Mouse (Mus musculus): ENCODE measurements around the gene Ptges. TPM values are rescaled to one million over a fixed set of nuclear protein-coding genes. Genes with fewer than 3 reads are reported as not detected.
"Not testable (repeated sequence)": the region's sequence is repeated elsewhere in the genome, so short reads cannot be mapped to it uniquely, and the experiment has no call there.

Ptges gene
- polyA plus RNA-seq, 1 experiment from 2014 or later = 1.8 TPM

DNA sequence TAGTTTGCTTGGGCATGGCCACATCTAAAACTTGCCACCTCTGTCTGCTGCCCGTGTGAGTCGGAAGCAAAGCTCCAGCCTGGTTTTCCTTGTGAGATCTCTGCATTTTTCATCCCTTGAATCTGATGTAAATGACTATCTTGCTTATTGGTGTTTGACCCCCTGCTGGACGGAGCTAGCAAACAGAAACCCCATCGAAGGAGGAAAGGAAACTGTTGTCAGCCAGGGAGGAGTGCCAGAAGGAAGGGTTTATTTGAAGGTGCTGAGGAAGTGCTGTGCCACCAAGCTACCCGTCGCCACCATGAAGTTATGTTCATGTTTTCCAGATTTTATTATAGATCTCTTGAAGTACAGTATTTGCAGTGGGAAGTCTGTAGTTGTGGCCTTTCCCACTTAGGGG lies 25.1 kb upstream of the Ptges start:
- no peak overlapping the region for H3K4me3 ChIP-seq (ENCODE audit: low read length)

GRCm38 (mm10) chr2:30952824-30953490 lies 23.3 kb upstream of the Ptges start, which contains the start of gene Tor1b:
TSS of gene Tor1b (plus strand) at chr2:30952959.
- Histone ChIP-seq H3K4me1 (ENCODE audit: control insufficient read depth, insufficient read depth, low read length) (peaks cover 20% of the 10 kb centered on the region), H3K4me3 (ENCODE audit: low read length) (peak within 1 kb of the TSS; percentile 78), H3K9me3 (replicated peaks; ENCODE audit: control insufficient read depth, low read length) (no peaks in the 10 kb centered on the region), H3K9ac (ENCODE audit: low read length) (peak within 1 kb of the TSS; percentile 87), H3K27ac (ENCODE audit: low read length) (peak within 1 kb of the TSS; percentile 85), H3K36me3 (ENCODE audit: control insufficient read depth, insufficient read depth) (peaks cover 22% of the 10 kb centered on the region), H3K27me3 (ENCODE audit: control insufficient read depth, insufficient read depth, low read length) (no peaks in the 10 kb centered on the region), H3K4me2 (ENCODE audit: low read depth, low read length) (peak within 1 kb of the TSS; percentile 83)
- under 1% methylated on average over 60 of the region's 60 CpGs for WGBS
- ATAC-seq (replicated peaks; ENCODE audit: extremely low read depth, insufficient read depth, low FRiP score) = peak; percentile 93

More for the DNA sequence above, 25.1 kb upstream of the Ptges start:
- Histone ChIP-seq H3K4me1 (ENCODE audit: control insufficient read depth, insufficient read depth, low read length) (peaks cover 20% of the 10 kb centered on the region), H3K4me2 (ENCODE audit: low read depth, low read length) (no peak overlapping the region), H3K9me3 (replicated peaks; ENCODE audit: control insufficient read depth, low read length) (no peaks in the 10 kb centered on the region), H3K27ac (ENCODE audit: low read length) (no peak overlapping the region), H3K36me3 (ENCODE audit: control insufficient read depth, insufficient read depth) (peaks cover 40% of the 10 kb centered on the region), H3K9ac (ENCODE audit: low read length) (no peak overlapping the region), H3K27me3 (ENCODE audit: control insufficient read depth, insufficient read depth, low read length) (no peaks in the 10 kb centered on the region)
- no peak for ATAC-seq (replicated peaks; ENCODE audit: extremely low read depth, insufficient read depth, low FRiP score)
- WGBS = 53% methylated on average over 6 of the region's 6 CpGs

DNA sequence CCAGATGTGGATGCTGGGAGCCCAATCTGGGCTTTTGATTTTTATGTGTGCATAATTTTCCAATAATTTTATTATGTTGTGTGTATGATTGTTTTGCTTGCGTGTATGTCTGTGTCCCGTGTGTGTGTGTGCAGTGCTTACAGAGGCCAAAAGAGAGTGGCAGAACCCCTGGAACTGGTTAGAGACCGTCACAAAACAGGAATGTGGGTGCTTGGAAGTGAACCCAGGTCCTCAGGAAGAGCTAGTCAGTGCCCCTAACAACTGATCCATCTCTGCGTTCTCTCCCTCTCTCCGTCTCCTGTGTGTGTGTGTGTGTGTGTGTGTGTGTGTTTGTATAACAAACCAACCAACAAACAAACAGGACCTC lies 22.8 kb upstream of the Ptges start:
- Histone ChIP-seq H3K4me1 (ENCODE audit: control insufficient read depth, insufficient read depth, low read length) (peaks cover 20% of the 10 kb centered on the region), H3K9me3 (replicated peaks; ENCODE audit: control insufficient read depth, low read length) (no peaks in the 10 kb centered on the region), H3K27ac (ENCODE audit: low read length) (peak overlapping the region; percentile 85), H3K9ac (ENCODE audit: low read length) (peak overlapping the region; percentile 87), H3K27me3 (ENCODE audit: control insufficient read depth, insufficient read depth, low read length) (no peaks in the 10 kb centered on the region), H3K36me3 (ENCODE audit: control insufficient read depth, insufficient read depth) (peaks cover 17% of the 10 kb centered on the region), H3K4me2 (ENCODE audit: low read depth, low read length) (peak overlapping the region; percentile 83), H3K4me3 (ENCODE audit: low read length) (peak overlapping the region; percentile 78)
- ATAC-seq (replicated peaks; ENCODE audit: extremely low read depth, insufficient read depth, low FRiP score) = no peak; the same call in 1 of the 2 replicates
- WGBS = 28% methylated on average over 5 of the region's 5 CpGs

- peak overlapping the region; percentile 57 for H3K9ac ChIP-seq (ENCODE audit: low read length)
- H3K27me3 ChIP-seq (ENCODE audit: control insufficient read depth, insufficient read depth, low read length) = no peaks in the 10 kb centered on the region
- peak overlapping the region; percentile 59 for H3K4me2 ChIP-seq (ENCODE audit: low read depth, low read length)
- H3K27ac ChIP-seq (ENCODE audit: low read length) = no peak overlapping the region
- H3K4me1 ChIP-seq (ENCODE audit: control insufficient read depth, insufficient read depth, low read length) = no peaks in the 10 kb centered on the region
- ATAC-seq (replicated peaks; ENCODE audit: extremely low read depth, insufficient read depth, low FRiP score) = no peak; the same call in 1 of the 2 replicates
- H3K9me3 ChIP-seq (replicated peaks; ENCODE audit: control insufficient read depth, low read length) = no peaks in the 10 kb centered on the region
- H3K4me3 ChIP-seq (ENCODE audit: low read length) = peak overlapping the region; percentile 48
- no peaks in the 10 kb centered on the region for H3K36me3 ChIP-seq (ENCODE audit: control insufficient read depth, insufficient read depth)
- 21% methylated on average over 16 of the region's 16 CpGs for WGBS
Measured at GRCm38 (mm10) chr2:30942603-30943011, 12.9 kb upstream of the Ptges start.

DNA sequence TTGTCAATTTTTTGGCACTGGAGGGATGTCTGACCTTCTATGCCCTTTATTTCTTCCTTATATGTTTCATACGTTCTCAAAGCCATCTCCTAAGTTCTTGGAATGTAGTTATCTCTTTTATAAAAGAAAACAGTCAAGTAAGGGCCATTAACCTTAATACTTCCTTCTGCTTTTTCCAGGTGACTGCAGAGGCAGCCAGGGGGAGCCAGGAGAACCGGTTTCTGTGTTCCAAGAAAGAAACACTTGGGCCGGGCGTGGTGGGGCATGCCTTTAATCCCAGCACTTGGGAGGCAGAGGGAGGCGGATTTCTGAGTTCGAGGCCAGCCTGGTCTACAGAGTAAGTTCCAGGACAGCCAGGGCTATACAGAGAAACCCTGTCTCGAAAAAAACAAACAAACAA lies 12.5 kb upstream of the Ptges start:
- not testable (repeated sequence) for H3K4me1 ChIP-seq (ENCODE audit: control insufficient read depth, insufficient read depth, low read length); ATAC-seq (replicated peaks; ENCODE audit: extremely low read depth, insufficient read depth, low FRiP score); H3K27ac ChIP-seq (ENCODE audit: low read length); H3K36me3 ChIP-seq (ENCODE audit: control insufficient read depth, insufficient read depth); H3K27me3 ChIP-seq (ENCODE audit: control insufficient read depth, insufficient read depth, low read length); H3K9me3 ChIP-seq (replicated peaks; ENCODE audit: control insufficient read depth, low read length); H3K4me3 ChIP-seq (ENCODE audit: low read length); H3K9ac ChIP-seq (ENCODE audit: low read length)
- H3K4me2 ChIP-seq (ENCODE audit: low read depth, low read length) = peak overlapping the region; percentile 59; the same call in 1 of the 2 replicates
- WGBS = 39% methylated on average over 7 of the region's 7 CpGs

DNA sequence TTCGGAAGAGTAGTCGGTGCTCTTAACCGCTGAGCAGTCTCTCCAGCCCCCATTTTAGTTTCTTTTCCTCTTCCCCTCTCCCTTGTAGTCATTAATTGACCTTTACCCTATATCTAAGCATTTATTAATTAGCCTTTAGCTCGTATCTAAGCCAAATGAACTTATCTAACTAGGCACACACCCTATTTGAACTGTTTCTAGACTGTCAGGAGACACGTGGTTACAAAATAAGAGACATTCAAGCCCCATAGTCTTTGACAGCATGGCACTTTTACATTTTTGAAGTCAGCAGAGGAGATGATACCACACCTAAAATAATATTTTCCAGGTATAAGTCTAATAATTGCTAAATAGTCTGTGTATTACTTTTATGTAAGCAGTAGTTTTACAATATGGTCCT lies 11.9 kb upstream of the Ptges start:
- Histone ChIP-seq H3K36me3 (ENCODE audit: control insufficient read depth, insufficient read depth) (no peaks in the 10 kb centered on the region), H3K9me3 (replicated peaks; ENCODE audit: control insufficient read depth, low read length) (no peaks in the 10 kb centered on the region), H3K27me3 (ENCODE audit: control insufficient read depth, insufficient read depth, low read length) (no peaks in the 10 kb centered on the region), H3K27ac (ENCODE audit: low read length) (no peak overlapping the region), H3K4me3 (ENCODE audit: low read length) (no peak overlapping the region), H3K4me1 (ENCODE audit: control insufficient read depth, insufficient read depth, low read length) (no peaks in the 10 kb centered on the region), H3K9ac (ENCODE audit: low read length) (no peak overlapping the region), H3K4me2 (ENCODE audit: low read depth, low read length) (no peak overlapping the region)
- 86% methylated on average over 5 of the region's 5 CpGs for WGBS
- no peak for ATAC-seq (replicated peaks; ENCODE audit: extremely low read depth, insufficient read depth, low FRiP score)

- no peak overlapping the region for H3K27ac ChIP-seq (ENCODE audit: low read length)
- ATAC-seq (replicated peaks; ENCODE audit: extremely low read depth, insufficient read depth, low FRiP score) = no peak
- 48% methylated on average over 4 of the region's 4 CpGs for WGBS
- no peak overlapping the region for H3K4me2 ChIP-seq (ENCODE audit: low read depth, low read length)
- H3K9me3 ChIP-seq (replicated peaks; ENCODE audit: control insufficient read depth, low read length) = no peaks in the 10 kb centered on the region
- no peaks in the 10 kb centered on the region for H3K27me3 ChIP-seq (ENCODE audit: control insufficient read depth, insufficient read depth, low read length)
- H3K9ac ChIP-seq (ENCODE audit: low read length) = no peak overlapping the region
- no peaks in the 10 kb centered on the region for H3K36me3 ChIP-seq (ENCODE audit: control insufficient read depth, insufficient read depth)
- no peaks in the 10 kb centered on the region for H3K4me1 ChIP-seq (ENCODE audit: control insufficient read depth, insufficient read depth, low read length)
- no peak overlapping the region for H3K4me3 ChIP-seq (ENCODE audit: low read length)
Measured at GRCm38 (mm10) chr2:30938574-30938991, 8.9 kb upstream of the Ptges start.

DNA sequence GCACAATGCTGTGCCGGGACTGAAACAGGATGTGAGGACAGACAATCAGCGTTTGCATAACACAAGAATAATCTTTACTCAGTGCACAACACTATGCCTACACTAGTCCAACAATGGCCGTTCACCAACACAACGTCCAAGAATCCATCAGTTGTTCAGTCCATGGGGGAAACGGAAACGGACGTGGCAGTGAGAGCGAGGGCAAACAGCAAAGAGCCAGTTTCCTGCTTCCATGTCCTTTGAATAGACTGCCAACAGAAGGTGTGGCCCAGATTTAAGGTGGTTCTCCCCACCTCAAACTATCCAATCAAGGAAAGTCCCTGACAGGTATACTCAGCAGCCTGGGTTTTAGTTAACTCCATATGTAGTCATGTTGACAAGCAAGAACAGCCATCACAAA lies 8.1 kb upstream of the Ptges start:
- 64% methylated on average over 8 of the region's 8 CpGs for WGBS
- no peak for ATAC-seq (replicated peaks; ENCODE audit: extremely low read depth, insufficient read depth, low FRiP score)

GRCm38 (mm10) chr2:30936808-30937207 lies 7.1 kb upstream of the Ptges start:
- no peak overlapping the region for H3K4me3 ChIP-seq (ENCODE audit: low read length)
- no peak overlapping the region for H3K4me2 ChIP-seq (ENCODE audit: low read depth, low read length)
- no peak overlapping the region for H3K27ac ChIP-seq (ENCODE audit: low read length)
- 70% methylated on average over 3 of the region's 3 CpGs for WGBS
- H3K27me3 ChIP-seq (ENCODE audit: control insufficient read depth, insufficient read depth, low read length) = no peaks in the 10 kb centered on the region
- ATAC-seq (replicated peaks; ENCODE audit: extremely low read depth, insufficient read depth, low FRiP score) = no peak
- no peak overlapping the region for H3K9ac ChIP-seq (ENCODE audit: low read length)
- no peaks in the 10 kb centered on the region for H3K4me1 ChIP-seq (ENCODE audit: control insufficient read depth, insufficient read depth, low read length)
- no peaks in the 10 kb centered on the region for H3K9me3 ChIP-seq (replicated peaks; ENCODE audit: control insufficient read depth, low read length)
- no peaks in the 10 kb centered on the region for H3K36me3 ChIP-seq (ENCODE audit: control insufficient read depth, insufficient read depth)

More for the DNA sequence above, 8.1 kb upstream of the Ptges start:
- no peaks in the 10 kb centered on the region for H3K36me3 ChIP-seq (ENCODE audit: control insufficient read depth, insufficient read depth)
- H3K4me2 ChIP-seq (ENCODE audit: low read depth, low read length) = no peak overlapping the region
- no peaks in the 10 kb centered on the region for H3K4me1 ChIP-seq (ENCODE audit: control insufficient read depth, insufficient read depth, low read length)
- no peak overlapping the region for H3K4me3 ChIP-seq (ENCODE audit: low read length)
- no peaks in the 10 kb centered on the region for H3K27me3 ChIP-seq (ENCODE audit: control insufficient read depth, insufficient read depth, low read length)
- H3K27ac ChIP-seq (ENCODE audit: low read length) = no peak overlapping the region
- H3K9me3 ChIP-seq (replicated peaks; ENCODE audit: control insufficient read depth, low read length) = no peaks in the 10 kb centered on the region
- no peak overlapping the region for H3K9ac ChIP-seq (ENCODE audit: low read length)
